17 mouse cellular contexts compared by ENCODE assay signal in genomic region chr9:120958051-120958450, GRCm38 (mm10). TPM values are rescaled to one million over a fixed set of nuclear protein-coding genes. Genes with fewer than 3 reads are reported as not detected.
A peak's percentile ranks its signal among the peaks of the same experiment; 100 is the strongest.
DNase-seq lines count a peak whose midpoint lies in the region; ATAC-seq and TF ChIP-seq lines count a peak whose summit lies in the region.
"Had no signal": no experiment of that assay in that cellular context is flagged by ENCODE, and none has a peak within 500 bp of the region (broad histone marks: within the 10 kb centered on the region; RNA-seq: fewer than 3 reads in every experiment).

No protein-coding gene starts in this region.

- H3K27me3 ChIP-seq in intestine, postnatal 0 days (replicated peaks; ENCODE audit: control insufficient read depth, insufficient read depth, low read length) = no peaks in the 10 kb centered on the region
- no peaks in the 10 kb centered on the region for H3K27me3 ChIP-seq in intestine, embryonic 16.5 days (replicated peaks; ENCODE audit: control insufficient read depth, insufficient read depth, low read length)
- H3K27me3 ChIP-seq: CH12.LX; embryonic facial prominence, embryonic 15.5 days; intestine, embryonic 15.5 days had no signal

- WGBS in intestine, postnatal 0 days = 84% methylated on average over 5 of the region's 5 CpGs
- 86% methylated on average over 5 of the region's 5 CpGs for WGBS in intestine, embryonic 16.5 days

- no peak overlapping the region for H3K4me3 ChIP-seq in intestine, postnatal 0 days (ENCODE audit: low read depth, low read length)
- no peak overlapping the region for H3K4me3 ChIP-seq in intestine, embryonic 16.5 days (ENCODE audit: low read length)
- H3K4me3 ChIP-seq: embryonic facial prominence, embryonic 15.5 days; erythroblast, embryonic 14.5 days; hindbrain, embryonic 10.5 days; intestine, embryonic 15.5 days had no signal

- no peaks in the 10 kb centered on the region for H3K4me1 ChIP-seq in intestine, postnatal 0 days (replicated peaks; ENCODE audit: control insufficient read depth, insufficient read depth, low read length)
- H3K4me1 ChIP-seq in intestine, embryonic 16.5 days (ENCODE audit: control insufficient read depth, insufficient read depth, low read length) = peaks cover 6% of the 10 kb centered on the region; the same call in 1 of the 2 replicates

- TF ChIP-seq CTCF in intestine, postnatal 0 days (IDR thresholded peaks at IDR 0.05; ENCODE audit: low read depth) = no peak

- DNase-seq in 3T3-L1 (ENCODE audit: low read depth, low spot score) (peak; percentile 71), 416B (ENCODE audit: low read depth) (peak; percentile 37)
- DNase-seq in fibroblast of lung, adult 2 months (ENCODE audit: low read depth) = peak; percentile 54
- no peak for DNase-seq in right cerebral cortex, adult 2 months (ENCODE audit: low spot score in 2 of 2)
- DNase-seq: adrenal gland, adult 8-10 months; cerebellum, adult 8-10 months; embryo, embryonic 11 days; gastrocnemius, postnatal 10 days had no signal

- H3K27ac ChIP-seq in intestine, postnatal 0 days (ENCODE audit: low read depth, low read length) = peak overlapping the region; percentile 28; the same call in 1 of the 2 replicates
- no peak overlapping the region for H3K27ac ChIP-seq in intestine, embryonic 16.5 days (ENCODE audit: low read length)
- H3K27ac ChIP-seq: embryonic facial prominence, embryonic 15.5 days; hindbrain, embryonic 10.5 days; hindbrain, embryonic 14.5 days; intestine, embryonic 15.5 days had no signal

- H3K4me2 ChIP-seq in intestine, postnatal 0 days (replicated peaks; ENCODE audit: low read depth) = no peak overlapping the region
- no peak overlapping the region for H3K4me2 ChIP-seq in intestine, embryonic 16.5 days (ENCODE audit: low read depth, low read length)
- H3K4me2 ChIP-seq: embryonic facial prominence, embryonic 15.5 days; heart, embryonic 11.5 days; hindbrain, embryonic 14.5 days; intestine, embryonic 15.5 days had no signal

- H3K9ac ChIP-seq in intestine, postnatal 0 days (ENCODE audit: low read depth, low read length) = no peak overlapping the region
- no peak overlapping the region for H3K9ac ChIP-seq in intestine, embryonic 16.5 days (ENCODE audit: low read depth, low read length)
- H3K9ac ChIP-seq: embryonic facial prominence, embryonic 15.5 days; hindbrain, embryonic 14.5 days; intestine, embryonic 15.5 days had no signal

- H3K9me3 ChIP-seq in intestine, postnatal 0 days (ENCODE audit: control insufficient read depth) = no peaks in the 10 kb centered on the region
- H3K9me3 ChIP-seq in intestine, embryonic 16.5 days (ENCODE audit: control insufficient read depth, low read length) = no peaks in the 10 kb centered on the region
- H3K9me3 ChIP-seq: embryonic facial prominence, embryonic 15.5 days; hindbrain, embryonic 10.5 days; intestine, embryonic 15.5 days had no signal

- no peak for ATAC-seq in intestine, postnatal 0 days
- no peak for ATAC-seq in intestine, embryonic 16.5 days
- ATAC-seq: intestine, embryonic 15.5 days had no signal

- peaks cover 97% of the 10 kb centered on the region for H3K36me3 ChIP-seq in intestine, postnatal 0 days (ENCODE audit: control insufficient read depth, insufficient read depth)
- peaks cover 55% of the 10 kb centered on the region for H3K36me3 ChIP-seq in intestine, embryonic 16.5 days (ENCODE audit: control insufficient read depth, insufficient read depth, low read length)

RNA-seq across cellular contexts. Expression of gene Ctnnb1, which starts 29.0 kb away (rescaled TPM):
- polyA plus RNA-seq in intestine, postnatal 0 days (2015; fragmentation: Nextera tagmentation; extraction: Ambion mirVana) = 363 and 364 TPM in 2 replicates
- 448 and 454 TPM in 2 replicates for polyA plus RNA-seq in intestine, embryonic 16.5 days (2015; fragmentation: Nextera tagmentation; extraction: Ambion mirVana)

Comparison
In these comparisons a context has a peak if more than half of its experiments do, and no peak if none do; other contexts are left out.
1. DNase-seq: peak in 3T3-L1 (single experiment), 416B (single experiment) and fibroblast of lung, adult 2 months (single experiment); none in right cerebral cortex, adult 2 months (0 of 2).